Mouse (Mus musculus) liver, embryonic 14 days (tissue): ENCODE measurements around the gene Lingo4. TPM values are rescaled to one million over a fixed set of nuclear protein-coding genes. Genes with fewer than 3 reads are reported as not detected.

ENCODE experiments used
- polyA plus RNA-seq: library from polyadenylated mRNA; depleted of rRNA; stranded (reverse); fragments of >200 nt; gene quantifications from 2 replicates; pipeline ENCODE4 v1.2.3, GENCODE M21; 2012; rRNA removed

The Lingo4 gene
- 0.01 TPM in 2 replicates for polyA plus RNA-seq

DNA sequence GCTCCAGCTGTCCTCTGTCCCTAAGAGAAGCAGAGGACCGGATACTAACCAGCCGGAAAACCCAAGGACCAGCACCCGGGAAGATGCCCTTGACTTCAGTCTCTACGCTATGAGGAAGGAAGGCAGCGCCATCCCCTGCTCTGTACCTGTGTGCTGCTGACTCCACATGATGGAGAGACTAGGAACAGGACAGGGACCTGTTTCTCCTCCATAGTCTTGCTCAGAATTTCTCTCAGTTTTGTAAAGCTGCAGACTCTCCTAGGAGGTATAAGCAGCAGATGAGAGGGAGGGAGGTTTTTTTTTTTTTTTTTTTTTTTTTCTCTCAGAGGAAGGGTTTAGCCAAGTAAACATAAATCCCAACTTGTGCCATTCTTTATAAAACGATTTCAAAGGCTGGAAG is at the start of gene Lingo4:
Lingo4 (plus strand) TSS at position 301 of the 400 bp plus-strand sequence.

GRCm38 (mm10) chr3:94362138-94362537 is 36.2 kb upstream of the Lingo4 start, which contains the start of gene C2cd4d:
TSS of gene C2cd4d (plus strand) at chr3:94362438.

GRCm38 (mm10) chr3:94372641-94373040 is 25.7 kb upstream of the Lingo4 start, which contains the start of gene Rorc:
TSS of gene Rorc (plus strand) at chr3:94372794.

GRCm38 (mm10) chr3:94413031-94413679 is 14.8 kb downstream of the Lingo4 start, which contains the start of gene Tdrkh:
TSS of gene Tdrkh (plus strand) at chr3:94413273.

GRCm38 (mm10) chr3:94442951-94443596 is 44.8 kb downstream of the Lingo4 start, which contains the start of gene Mrpl9:
TSS of gene Mrpl9 (plus strand) at chr3:94443318.

GRCm38 (mm10) chr3:94443597-94443964 is 45.3 kb downstream of the Lingo4 start, which contains the start of gene Oaz3:
TSS of gene Oaz3 (minus strand) at chr3:94443915.

Other genes with a start within 250 kb of the Lingo4 start
- gene Gm10696, start 220.3 kb upstream of the Lingo4 start, polyA plus RNA-seq, result not detected in 2 replicates
- gene Gm5286, start 201.8 kb upstream of the Lingo4 start, polyA plus RNA-seq, result not detected in 2 replicates
- gene Gm4778, start 134.5 kb upstream of the Lingo4 start, polyA plus RNA-seq, result not detected in 2 replicates
- 1.2 and 1.3 TPM in 2 replicates for gene Them4, start 88.4 kb upstream of the Lingo4 start, polyA plus RNA-seq
- not detected in 2 replicates for gene Them5, start 56.4 kb upstream of the Lingo4 start, polyA plus RNA-seq
- 0.02 and 0.03 TPM in 2 replicates for gene C2cd4d, start 36.1 kb upstream of the Lingo4 start, polyA plus RNA-seq
- 0.57 and 0.76 TPM in 2 replicates for gene Rorc, start 25.7 kb upstream of the Lingo4 start, polyA plus RNA-seq
- gene Tdrkh, start 14.8 kb downstream of the Lingo4 start, polyA plus RNA-seq, result 2.4 and 3.3 TPM in 2 replicates
- 35.3 and 41.5 TPM in 2 replicates for gene Mrpl9, start 44.8 kb downstream of the Lingo4 start, polyA plus RNA-seq
- gene Oaz3, start 45.4 kb downstream of the Lingo4 start, polyA plus RNA-seq, result 0.03 TPM in 1 of 2 replicates, not detected in the other
- gene Celf3, start 79.8 kb downstream of the Lingo4 start, polyA plus RNA-seq, result 0.02 and 0.15 TPM in 2 replicates
- gene Riiad1, start 81.8 kb downstream of the Lingo4 start, polyA plus RNA-seq, result 0.12 TPM in 2 replicates
- 6.1 and 6.7 TPM in 2 replicates for gene Snx27, start 184.2 kb downstream of the Lingo4 start, polyA plus RNA-seq
- gene Gm10972, start 244.6 kb downstream of the Lingo4 start, polyA plus RNA-seq, result not detected in 2 replicates